Mouse (Mus musculus): ENCODE results near the gene Itpr2. TPM values are rescaled to one million over a fixed set of nuclear protein-coding genes. Genes with fewer than 3 reads are reported as not detected.

The Itpr2 gene
- polyA plus RNA-seq, 1 experiment: 25.5 TPM

- TF ChIP-seq CTCF (IDR thresholded peaks at IDR 0.05; ENCODE audit: insufficient read depth, low read length) (no peak), POLR2A (IDR thresholded peaks at IDR 0.05; ENCODE audit: borderline replicate concordance, extremely low read depth, low read depth, low read length) (no peak)
- H3K4me1 ChIP-seq (ENCODE audit: control insufficient read depth, insufficient read depth, low read length): no peaks in the 10 kb centered on the region
- no peak for DNase-seq
- 87% methylated on average over 5 of the region's 5 CpGs for WGBS
- H3K4me3 ChIP-seq (replicated peaks; ENCODE audit: extremely low read depth, low read depth, low read length): no peak overlapping the region
These were observed 161.1 kb downstream of the Itpr2 start for GRCm38 (mm10) chr6:146340951-146341350.

- TF ChIP-seq CTCF (IDR thresholded peaks at IDR 0.05; ENCODE audit: insufficient read depth, low read length) (peak; percentile 68), POLR2A (IDR thresholded peaks at IDR 0.05; ENCODE audit: borderline replicate concordance, extremely low read depth, low read depth, low read length) (no peak)
- Histone ChIP-seq H3K4me3 (replicated peaks; ENCODE audit: extremely low read depth, low read depth, low read length) (no peak overlapping the region), H3K4me1 (ENCODE audit: control insufficient read depth, insufficient read depth, low read length) (no peaks in the 10 kb centered on the region)
- WGBS: 63% methylated on average over 10 of the region's 10 CpGs
- DNase-seq: peak; percentile 41
These were observed 162.2 kb downstream of the Itpr2 start for GRCm38 (mm10) chr6:146339779-146340178.

- H3K4me1 ChIP-seq (ENCODE audit: control insufficient read depth, insufficient read depth, low read length): no peaks in the 10 kb centered on the region
- H3K4me3 ChIP-seq (replicated peaks; ENCODE audit: extremely low read depth, low read depth, low read length): no peak overlapping the region
- WGBS: 76% methylated on average over 7 of the region's 7 CpGs
- TF ChIP-seq CTCF (IDR thresholded peaks at IDR 0.05; ENCODE audit: insufficient read depth, low read length) (no peak), POLR2A (IDR thresholded peaks at IDR 0.05; ENCODE audit: borderline replicate concordance, extremely low read depth, low read depth, low read length) (no peak)
- DNase-seq: no peak
These were observed 164.8 kb downstream of the Itpr2 start for GRCm38 (mm10) chr6:146337237-146337636.

GRCm38 (mm10) chr6:146335191-146335590 lies 166.8 kb downstream of the Itpr2 start:
- no peak overlapping the region for H3K4me3 ChIP-seq (replicated peaks; ENCODE audit: extremely low read depth, low read depth, low read length)
- no peaks in the 10 kb centered on the region for H3K4me1 ChIP-seq (ENCODE audit: control insufficient read depth, insufficient read depth, low read length)
- WGBS: 95% methylated on average over 9 of the region's 9 CpGs
- TF ChIP-seq POLR2A (IDR thresholded peaks at IDR 0.05; ENCODE audit: borderline replicate concordance, extremely low read depth, low read depth, low read length) (no peak), CTCF (IDR thresholded peaks at IDR 0.05; ENCODE audit: insufficient read depth, low read length) (no peak)
- no peak for DNase-seq

GRCm38 (mm10) chr6:146333506-146333905 lies 168.5 kb downstream of the Itpr2 start:
- Histone ChIP-seq H3K4me1 (ENCODE audit: control insufficient read depth, insufficient read depth, low read length) (no peaks in the 10 kb centered on the region), H3K4me3 (replicated peaks; ENCODE audit: extremely low read depth, low read depth, low read length) (no peak overlapping the region)
- DNase-seq: no peak
- WGBS: 85% methylated on average over 3 of the region's 3 CpGs
- TF ChIP-seq POLR2A (IDR thresholded peaks at IDR 0.05; ENCODE audit: borderline replicate concordance, extremely low read depth, low read depth, low read length): no peak
- TF ChIP-seq CTCF (IDR thresholded peaks at IDR 0.05; ENCODE audit: insufficient read depth, low read length): no peak

GRCm38 (mm10) chr6:146331017-146331669 lies 170.9 kb downstream of the Itpr2 start:
- Histone ChIP-seq H3K4me3 (replicated peaks; ENCODE audit: extremely low read depth, low read depth, low read length) (no peak overlapping the region), H3K4me1 (ENCODE audit: control insufficient read depth, insufficient read depth, low read length) (no peaks in the 10 kb centered on the region)
- no peak for TF ChIP-seq POLR2A (IDR thresholded peaks at IDR 0.05; ENCODE audit: borderline replicate concordance, extremely low read depth, low read depth, low read length)
- 49% methylated on average over 6 of the region's 6 CpGs for WGBS
- DNase-seq: no peak

- no peak for TF ChIP-seq POLR2A (IDR thresholded peaks at IDR 0.05; ENCODE audit: borderline replicate concordance, extremely low read depth, low read depth, low read length)
- 66% methylated on average over 3 of the region's 3 CpGs for WGBS
- Histone ChIP-seq H3K4me1 (ENCODE audit: control insufficient read depth, insufficient read depth, low read length) (no peaks in the 10 kb centered on the region), H3K4me3 (replicated peaks; ENCODE audit: extremely low read depth, low read depth, low read length) (no peak overlapping the region)
- DNase-seq: no peak
These were observed 172.9 kb downstream of the Itpr2 start for GRCm38 (mm10) chr6:146329079-146329478.

GRCm38 (mm10) chr6:146326631-146327030 lies 175.4 kb downstream of the Itpr2 start:
- WGBS: 92% methylated on average over 8 of the region's 8 CpGs
- no peak for DNase-seq

GRCm38 (mm10) chr6:146324541-146325204 lies 177.3 kb downstream of the Itpr2 start:
- no peak for DNase-seq
- TF ChIP-seq CTCF (IDR thresholded peaks at IDR 0.05; ENCODE audit: insufficient read depth, low read length) (no peak), POLR2A (IDR thresholded peaks at IDR 0.05; ENCODE audit: borderline replicate concordance, extremely low read depth, low read depth, low read length) (no peak)
- Histone ChIP-seq H3K4me3 (replicated peaks; ENCODE audit: extremely low read depth, low read depth, low read length) (no peak overlapping the region), H3K4me1 (ENCODE audit: control insufficient read depth, insufficient read depth, low read length) (no peaks in the 10 kb centered on the region; the same call in 1 of the 2 replicates)
- WGBS: 64% methylated on average over 19 of the region's 19 CpGs

More at GRCm38 (mm10) chr6:146326631-146327030, 175.4 kb downstream of the Itpr2 start:
- TF ChIP-seq POLR2A (IDR thresholded peaks at IDR 0.05; ENCODE audit: borderline replicate concordance, extremely low read depth, low read depth, low read length) (no peak), CTCF (IDR thresholded peaks at IDR 0.05; ENCODE audit: insufficient read depth, low read length) (no peak)
- no peak overlapping the region for H3K4me3 ChIP-seq (replicated peaks; ENCODE audit: extremely low read depth, low read depth, low read length)
- H3K4me1 ChIP-seq (ENCODE audit: control insufficient read depth, insufficient read depth, low read length): no peaks in the 10 kb centered on the region; the same call in 1 of the 2 replicates

GRCm38 (mm10) chr6:146322555-146322954 lies 179.5 kb downstream of the Itpr2 start:
- 62% methylated on average over 7 of the region's 7 CpGs for WGBS
- Histone ChIP-seq H3K4me3 (replicated peaks; ENCODE audit: extremely low read depth, low read depth, low read length) (no peak overlapping the region), H3K4me1 (ENCODE audit: control insufficient read depth, insufficient read depth, low read length) (no peaks in the 10 kb centered on the region; the same call in 1 of the 2 replicates)
- no peak for DNase-seq
- TF ChIP-seq POLR2A (IDR thresholded peaks at IDR 0.05; ENCODE audit: borderline replicate concordance, extremely low read depth, low read depth, low read length) (no peak), CTCF (IDR thresholded peaks at IDR 0.05; ENCODE audit: insufficient read depth, low read length) (no peak)
